Mouse (Mus musculus) left cerebral cortex, postnatal 10 days (tissue): ENCODE results near the gene Sem1. TPM values are rescaled to one million over a fixed set of nuclear protein-coding genes. Genes with fewer than 3 reads are reported as not detected.
"Not testable (repeated sequence)": the region's sequence is repeated elsewhere in the genome, so short reads cannot be mapped to it uniquely, and the experiment has no call there.

Source experiments
- DNase-seq, 2 experiments: peaks; one replicate each; pipeline ENCODE4 v3.0.0; 2021 to 2022; ENCODE audit warnings: low spot score in 2 of 2, mixed read lengths in 1 of 2; ENCODE audit errors: extremely low spot score in 1 of 2
- intact Hi-C: fragments of 180-260 bp; cut with DNase I; formaldehyde crosslinking; loops from one replicate; pipeline ENCODE4 v1.15.1; 2025
- total RNA-seq, 2 experiments: library from RNA; stranded (reverse); gene quantifications; 2 replicates each; pipeline ENCODE4 v1.2.3; 2021

Sem1 gene
- total RNA-seq, 2 experiments from 2014 or later, result 51.0 TPM

DNA sequence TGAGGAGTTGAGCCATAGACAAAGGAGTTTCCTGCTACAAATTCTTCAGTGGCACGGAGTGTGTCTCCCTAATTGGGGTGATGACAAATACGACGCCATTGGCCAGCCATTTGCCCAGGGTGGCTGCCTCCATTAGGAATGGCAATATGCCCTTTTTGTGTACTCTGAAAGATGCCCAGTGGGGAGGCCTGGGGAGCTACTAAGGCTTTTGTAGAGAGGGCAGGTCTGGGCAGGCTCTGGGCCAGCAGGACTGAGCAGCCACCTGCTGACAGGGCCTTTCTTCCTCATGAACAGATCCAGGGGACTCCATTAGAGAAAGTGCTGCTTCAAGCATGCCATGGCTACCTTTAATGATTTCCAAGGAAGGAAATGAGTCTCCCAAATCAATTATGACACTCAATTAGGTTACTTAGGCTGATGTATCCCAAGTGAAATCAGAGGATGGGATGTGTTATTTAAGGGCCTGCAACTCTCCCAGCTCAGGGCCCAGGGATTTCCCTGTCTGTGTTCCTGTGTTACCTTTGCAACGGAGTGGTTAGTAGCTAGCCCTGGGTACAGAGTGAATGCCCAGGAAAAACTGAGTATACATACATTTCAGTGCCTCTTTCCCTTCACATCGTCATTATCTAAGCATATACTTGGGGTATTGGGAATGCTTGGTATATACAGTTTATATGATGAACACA is 41.5 kb downstream of the Sem1 start:
- no peak for DNase-seq
- intact Hi-C loops, result no loop called here

DNA sequence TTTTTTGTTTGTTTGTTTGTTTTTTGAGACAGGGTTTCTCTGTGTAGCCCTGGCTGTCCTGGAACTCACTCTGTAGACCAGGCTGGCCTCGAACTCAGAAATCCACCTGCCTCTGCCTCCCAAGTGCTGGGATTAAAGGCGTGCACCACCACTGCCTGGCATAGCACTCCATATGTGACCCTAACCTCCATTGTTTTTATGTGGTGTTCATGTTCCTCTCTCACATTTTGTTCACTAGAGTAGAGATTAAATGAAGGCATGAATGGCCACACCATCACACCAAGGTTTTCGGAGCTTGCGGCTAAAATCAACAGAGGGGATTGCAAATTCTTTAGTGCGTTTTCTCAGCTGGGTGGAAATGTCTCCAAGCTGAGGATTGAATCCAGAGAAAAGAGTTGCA is 42.1 kb downstream of the Sem1 start:
- DNase-seq, intact Hi-C loops: not testable (repeated sequence)
